Mouse (Mus musculus): ENCODE data around the gene Slc2a6.

GRCm38 (mm10) chr2:27007701-27008100 lies 20.1 kb downstream of the Slc2a6 start:
- TF ChIP-seq EP300 (IDR thresholded peaks at IDR 0.05; ENCODE audit: low read depth) (no peak), CTCF (IDR thresholded peaks at IDR 0.05; ENCODE audit: low read depth) (no peak)
